Mouse (Mus musculus) liver, adult 2 months (tissue): Measurements from ENCODE around the gene Galm.

Experiments
- CTCF ChIP-seq: fragments of 200-500 bp; IDR thresholded peaks from 2 replicates; pipeline ENCODE4 v1.5.1; 2011; ENCODE audit warnings: low read depth, low read length, control low read depth
- POLR2A ChIP-seq: fragments of 200-500 bp; IDR thresholded peaks from 2 replicates; pipeline ENCODE4 v1.6.1; 2011; ENCODE audit warnings: low read length, control low read depth; ENCODE audit not compliant: insufficient read depth; ENCODE audit errors: extremely low read depth

DNA sequence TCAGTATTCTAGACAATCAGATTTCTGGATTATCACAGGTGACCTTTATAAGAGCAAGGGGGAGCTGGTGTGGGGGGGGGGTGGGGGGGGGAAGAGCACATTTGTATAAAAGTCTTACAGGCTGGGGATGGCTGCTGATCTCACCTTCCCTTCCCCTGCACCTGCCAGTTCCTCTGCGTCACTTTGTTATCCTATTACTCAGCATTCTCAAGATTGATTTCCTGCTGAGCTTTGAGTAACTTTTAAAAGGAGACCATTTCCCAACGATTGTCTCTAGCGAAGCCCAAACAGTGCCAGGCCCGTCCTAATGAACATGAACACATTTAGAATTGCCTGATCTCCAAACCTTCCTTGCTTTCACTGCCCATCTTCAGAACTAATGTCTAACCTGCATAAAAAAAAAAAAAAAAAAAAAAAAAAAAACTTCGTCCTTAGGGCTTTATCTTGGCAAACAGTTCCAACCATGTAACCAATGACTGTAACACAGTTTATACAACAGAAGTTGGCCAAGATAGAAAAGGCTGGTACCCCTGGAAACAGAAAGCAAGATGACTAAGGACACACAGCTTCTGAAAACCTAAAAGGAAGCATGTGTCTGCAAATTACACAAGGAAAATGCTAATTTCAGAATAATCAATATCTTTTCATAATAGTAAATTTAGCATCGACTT, 35.3 kb upstream of the Galm start:
- no peak for TF ChIP-seq POLR2A
- TF ChIP-seq CTCF: no peak
